Mouse (Mus musculus) forebrain, postnatal 0 days (tissue): Measurements from ENCODE around the gene Ptpro. TPM values are rescaled to one million over a fixed set of nuclear protein-coding genes. Genes with fewer than 3 reads are reported as not detected.

ENCODE experiments used
- ATAC-seq: fragments of 200-750 bp; cut with Nextera tagmentation; 2 replicates; pipeline ENCODE4 v1.8.0; 2017; ENCODE audit warnings: mild to moderate bottlenecking, moderate library complexity
- DNase-seq: peaks from one replicate; pipeline ENCODE4 v3.0.0-alpha.2; 2015
- H3K27ac ChIP-seq: fragments of 300-500 bp; sonication (generic); 2 replicates; pipeline ENCODE4 v1.5.1; 2014; ENCODE audit warnings: low read depth, mild to moderate bottlenecking, antibody characterized with exemption, low read length, moderate library complexity, mixed read lengths
- H3K27me3 ChIP-seq: fragments of 300-500 bp; sonication (generic); 2 replicates; pipeline ENCODE4 v1.6.1; 2014; ENCODE audit warnings: mild to moderate bottlenecking, low read length, mixed read lengths; ENCODE audit not compliant: insufficient read depth
- H3K36me3 ChIP-seq: fragments of 300-500 bp; sonication (generic); 2 replicates; pipeline ENCODE4 v1.6.1; 2014; ENCODE audit warnings: mild to moderate bottlenecking, moderate library complexity; ENCODE audit not compliant: insufficient read depth
- H3K4me1 ChIP-seq: fragments of 300-500 bp; sonication (generic); 2 replicates; pipeline ENCODE4 v1.6.1; 2014; ENCODE audit warnings: antibody characterized with exemption; ENCODE audit not compliant: insufficient read depth
- H3K4me2 ChIP-seq: fragments of 300-500 bp; sonication (generic); 2 replicates; pipeline ENCODE4 v1.6.1; 2014; ENCODE audit warnings: low read depth, mild to moderate bottlenecking, moderate library complexity
- H3K4me3 ChIP-seq: fragments of 300-500 bp; sonication (generic); 2 replicates; pipeline ENCODE4 v1.5.1; 2014; ENCODE audit warnings: low read depth, low read length, mixed read lengths
- H3K9ac ChIP-seq: fragments of 300-500 bp; sonication (generic); 2 replicates; pipeline ENCODE4 v1.6.1; 2014; ENCODE audit warnings: mild to moderate bottlenecking
- H3K9me3 ChIP-seq: fragments of 300-500 bp; sonication (generic); 2 replicates; pipeline ENCODE4 v1.6.1; 2016; ENCODE audit warnings: low read length
- CTCF ChIP-seq: sonication (generic); IDR thresholded peaks from 2 replicates; pipeline ENCODE4 v1.5.1; 2016; ENCODE audit warnings: antibody characterized with exemption, control low read depth, low read depth
- WGBS: fragments of 180-500 bp; shearing (Covaris S2); extraction: QIAGEN DNeasy Blood & Tissue Kit; methylation state at CpG from one replicate; pipeline ENCODE4 v1.1.7; 2014; 5-methylcytosine and 5-hydroxymethylcytosine counted together
- polyA plus RNA-seq: library from polyadenylated mRNA; unstranded; fragments of >200 nt; fragmentation: Nextera tagmentation; extraction: Ambion mirVana; gene quantifications from 2 replicates; pipeline ENCODE4 v1.2.1, GENCODE M21; 2015
- total RNA-seq: library from RNA; depleted of rRNA; stranded (reverse); fragments of >200 nt; gene quantifications from 2 replicates; pipeline ENCODE4 v1.2.3, GENCODE M21; 2014

The Ptpro gene
- total and polyA plus RNA-seq, 2 experiments from 2014 or later: 45.2 to 132 TPM

- DNase-seq (no peak), ATAC-seq (no peak)
- H3K4me1 ChIP-seq: no peaks in the 10 kb centered on the region
- H3K27me3 ChIP-seq: no peaks in the 10 kb centered on the region
- no peak for TF ChIP-seq CTCF
- H3K4me3 ChIP-seq: no peak overlapping the region
- H3K27ac ChIP-seq: no peak overlapping the region
- 90% methylated on average over 7 of the region's 7 CpGs for WGBS
- H3K9ac ChIP-seq: no peak overlapping the region
- peaks cover 8% of the 10 kb centered on the region; the same call in 1 of the 2 replicates for H3K36me3 ChIP-seq
- H3K4me2 ChIP-seq: no peak overlapping the region
- no peaks in the 10 kb centered on the region for H3K9me3 ChIP-seq
Measured at GRCm38 (mm10) chr6:137503009-137503408, 250.9 kb downstream of the Ptpro start.

- ATAC-seq (no peak), DNase-seq (no peak)
- 80% methylated on average over 8 of the region's 8 CpGs for WGBS
- Histone ChIP-seq H3K4me1 (no peaks in the 10 kb centered on the region), H3K27ac (no peak overlapping the region), H3K27me3 (no peaks in the 10 kb centered on the region), H3K9me3 (no peaks in the 10 kb centered on the region), H3K36me3 (peaks cover 8% of the 10 kb centered on the region; the same call in 1 of the 2 replicates), H3K4me3 (no peak overlapping the region), H3K9ac (no peak overlapping the region), H3K4me2 (no peak overlapping the region)
- no peak for TF ChIP-seq CTCF
Measured at GRCm38 (mm10) chr6:137503462-137503861, 251.3 kb downstream of the Ptpro start.

GRCm38 (mm10) chr6:137504052-137504451 is 251.9 kb downstream of the Ptpro start:
- ATAC-seq (no peak), DNase-seq (no peak)
- peaks cover 8% of the 10 kb centered on the region; the same call in 1 of the 2 replicates for H3K36me3 ChIP-seq
- H3K27me3 ChIP-seq: no peaks in the 10 kb centered on the region
- WGBS: 62% methylated on average over 1 of the region's 1 CpGs
- no peaks in the 10 kb centered on the region for H3K4me1 ChIP-seq
- H3K4me2 ChIP-seq: no peak overlapping the region
- H3K9ac ChIP-seq: no peak overlapping the region
- H3K4me3 ChIP-seq: no peak overlapping the region
- no peak for TF ChIP-seq CTCF
- no peaks in the 10 kb centered on the region for H3K9me3 ChIP-seq
- H3K27ac ChIP-seq: no peak overlapping the region

GRCm38 (mm10) chr6:137505555-137506227 is 253.6 kb downstream of the Ptpro start:
- 90% methylated on average over 3 of the region's 3 CpGs for WGBS
- no peak for ATAC-seq

GRCm38 (mm10) chr6:137506563-137506962 is 254.4 kb downstream of the Ptpro start:
- no peak overlapping the region for H3K27ac ChIP-seq
- no peak overlapping the region for H3K4me3 ChIP-seq
- H3K27me3 ChIP-seq: no peaks in the 10 kb centered on the region
- no peak for TF ChIP-seq CTCF
- peaks cover 8% of the 10 kb centered on the region; the same call in 1 of the 2 replicates for H3K36me3 ChIP-seq
- ATAC-seq (no peak), DNase-seq (no peak)
- no peak overlapping the region for H3K9ac ChIP-seq
- H3K9me3 ChIP-seq: no peaks in the 10 kb centered on the region
- no peaks in the 10 kb centered on the region for H3K4me1 ChIP-seq
- 96% methylated on average over 7 of the region's 7 CpGs for WGBS
- H3K4me2 ChIP-seq: no peak overlapping the region

More at GRCm38 (mm10) chr6:137505555-137506227, 253.6 kb downstream of the Ptpro start:
- DNase-seq: no peak
- H3K9me3 ChIP-seq: no peaks in the 10 kb centered on the region
- H3K27me3 ChIP-seq: no peaks in the 10 kb centered on the region
- no peak overlapping the region for H3K27ac ChIP-seq
- no peak overlapping the region for H3K9ac ChIP-seq
- H3K4me2 ChIP-seq: no peak overlapping the region
- peaks cover 8% of the 10 kb centered on the region; the same call in 1 of the 2 replicates for H3K36me3 ChIP-seq
- no peak overlapping the region for H3K4me3 ChIP-seq
- no peak for TF ChIP-seq CTCF
- no peaks in the 10 kb centered on the region for H3K4me1 ChIP-seq

DNA sequence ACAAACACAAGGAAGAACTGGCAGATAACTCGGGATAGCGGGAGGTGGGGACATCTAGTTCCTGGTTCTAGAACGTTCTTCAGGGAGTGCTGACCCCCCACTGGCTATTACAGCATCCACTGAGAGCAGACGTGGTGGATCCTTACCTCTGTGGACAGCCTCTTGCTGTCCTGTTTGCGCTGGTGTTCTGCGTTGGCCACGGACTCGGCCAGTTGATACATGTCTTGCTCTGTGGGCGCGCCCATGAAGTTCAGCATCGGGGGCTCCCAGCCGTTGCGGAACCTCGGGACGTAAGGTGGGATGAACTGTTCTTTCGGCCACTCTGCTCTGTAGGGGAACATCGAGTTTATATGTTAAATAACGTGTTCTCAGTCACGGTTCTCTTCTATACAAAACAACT is 256.8 kb downstream of the Ptpro start:
- no peak for DNase-seq
- H3K4me1 ChIP-seq: no peaks in the 10 kb centered on the region
- H3K4me3 ChIP-seq: no peak overlapping the region
- no peak for ATAC-seq
- H3K9ac ChIP-seq: no peak overlapping the region
- WGBS: 95% methylated on average over 19 of the region's 19 CpGs
- no peak for TF ChIP-seq CTCF
- no peak overlapping the region for H3K27ac ChIP-seq
- H3K36me3 ChIP-seq: peaks cover 12% of the 10 kb centered on the region; the same call in 1 of the 2 replicates
- no peak overlapping the region for H3K4me2 ChIP-seq
- no peaks in the 10 kb centered on the region for H3K9me3 ChIP-seq
- no peaks in the 10 kb centered on the region for H3K27me3 ChIP-seq

- TF ChIP-seq CTCF: no peak
- no peak overlapping the region for H3K4me3 ChIP-seq
- no peak overlapping the region for H3K27ac ChIP-seq
- peaks cover 12% of the 10 kb centered on the region; the same call in 1 of the 2 replicates for H3K36me3 ChIP-seq
- H3K4me1 ChIP-seq: no peaks in the 10 kb centered on the region
- H3K9me3 ChIP-seq: no peaks in the 10 kb centered on the region
- no peak overlapping the region for H3K4me2 ChIP-seq
- DNase-seq (no peak), ATAC-seq (no peak)
- no peaks in the 10 kb centered on the region for H3K27me3 ChIP-seq
- 82% methylated on average over 14 of the region's 14 CpGs for WGBS
- H3K9ac ChIP-seq: no peak overlapping the region
Measured at GRCm38 (mm10) chr6:137509341-137510045, 257.4 kb downstream of the Ptpro start.
